Mouse (Mus musculus) induced T-regulatory cell, adult 2 months (primary cell): ENCODE results near the gene Nos1ap.

Experiments
- DNase-seq: peaks from one replicate; pipeline ENCODE4 v3.0.0-alpha.2; 2012; ENCODE audit warnings: low read depth

The Nos1ap gene

DNA sequence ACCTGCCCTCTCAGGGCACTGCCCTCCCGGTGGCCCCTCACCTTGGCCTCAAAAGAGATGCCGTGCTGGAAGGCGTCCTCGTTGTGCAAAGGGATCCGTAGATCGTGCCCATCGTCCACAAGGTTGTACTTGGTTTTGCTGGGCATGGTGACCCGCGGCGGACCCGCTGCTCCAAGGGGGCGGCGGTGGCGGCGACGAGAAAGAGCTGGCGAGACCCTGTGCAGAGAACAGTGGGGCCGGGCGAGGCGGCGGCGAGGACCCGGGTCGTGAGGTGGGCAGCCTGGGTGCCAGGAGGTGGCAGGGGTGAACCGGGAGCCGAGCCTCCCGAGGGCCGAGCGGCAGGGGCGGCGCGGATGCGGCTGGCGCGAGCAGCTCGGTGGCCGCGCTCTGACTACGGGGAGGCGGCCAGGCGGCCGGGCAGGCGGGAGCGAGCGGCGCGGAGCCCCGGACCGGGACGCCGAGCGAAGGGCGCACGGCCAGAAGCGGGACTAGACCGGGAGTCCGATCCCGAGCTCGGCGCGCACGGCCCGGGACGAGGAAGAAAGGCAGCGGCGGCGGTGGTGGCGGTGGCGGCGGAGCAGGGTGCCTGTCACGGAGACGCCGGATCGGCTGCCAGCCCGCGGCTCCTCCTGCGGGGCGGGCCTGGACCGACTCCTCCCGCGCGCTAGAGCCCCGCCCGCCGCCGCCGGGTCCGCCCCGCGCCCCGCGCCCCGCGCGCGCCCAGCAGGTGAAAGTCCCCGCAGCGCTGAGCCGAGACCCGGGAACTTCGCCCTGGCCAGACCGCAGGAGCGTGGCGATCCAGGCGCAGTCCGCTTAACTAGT, at the start of gene Nos1ap:
TSS of gene Nos1ap (minus strand) at position 643 of the 822 bp plus-strand sequence.
- peak; percentile 50 for DNase-seq

DNA sequence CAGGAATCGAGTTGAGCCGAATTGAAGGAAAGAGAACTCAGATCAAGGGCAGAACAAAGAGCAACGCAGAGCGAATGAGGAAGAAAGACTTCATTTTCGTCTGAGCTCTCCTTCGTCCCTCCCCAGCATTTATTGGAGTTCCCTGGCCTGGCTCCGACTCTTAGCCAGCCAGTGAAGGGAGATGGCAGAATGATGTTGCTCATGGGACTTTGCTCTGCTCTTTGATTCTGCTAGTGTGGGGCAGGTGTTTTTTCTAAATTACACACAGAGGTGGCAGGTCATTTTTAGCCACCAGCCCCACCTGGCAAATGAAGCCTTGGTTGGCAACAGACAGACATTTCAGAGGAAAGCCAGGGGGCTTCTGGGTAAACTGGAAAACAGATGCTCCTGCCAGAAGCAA, 49.3 kb upstream of the Nos1ap start:
- no peak for DNase-seq

DNA sequence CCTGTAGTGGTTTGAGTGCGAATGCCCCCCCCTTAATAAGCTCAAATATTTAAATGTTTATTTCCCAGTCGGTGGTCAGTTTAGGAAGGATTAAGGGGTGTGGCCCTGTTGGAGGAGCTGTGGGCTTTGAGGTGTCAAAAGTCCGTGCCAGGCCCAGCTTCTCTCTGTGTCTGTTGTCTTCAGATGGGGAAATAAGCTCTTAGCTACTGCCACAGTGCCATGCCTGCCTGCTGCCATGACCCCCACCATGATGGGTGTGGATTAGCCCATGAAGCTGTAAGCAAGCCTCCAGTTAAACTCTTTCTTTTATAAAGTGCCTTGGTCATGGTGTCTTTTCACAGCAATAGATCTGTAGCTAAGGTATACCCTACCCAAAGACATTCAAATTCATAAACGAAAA, 43.2 kb upstream of the Nos1ap start:
- peak; percentile 8 for DNase-seq

DNA sequence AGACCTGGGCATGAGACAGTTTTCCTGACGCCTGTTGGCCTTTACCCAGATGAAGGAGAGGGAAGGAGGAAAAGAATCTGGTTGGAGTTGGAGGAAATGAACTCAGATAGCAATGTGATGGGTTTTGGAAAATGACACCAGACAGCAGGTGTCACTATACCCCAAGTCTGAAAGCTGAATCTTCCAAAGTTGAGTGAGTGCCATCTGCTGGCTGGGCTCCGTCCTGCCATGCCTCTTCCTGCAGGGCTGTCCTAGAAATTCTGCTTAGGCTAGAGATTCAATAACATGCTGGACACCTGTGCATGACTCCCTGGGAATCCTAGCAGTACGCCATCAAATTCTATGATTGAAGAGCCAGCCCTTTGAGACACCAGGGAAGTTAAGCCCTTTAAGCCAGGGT, 42.7 kb upstream of the Nos1ap start:
- peak; percentile 79 for DNase-seq

DNA sequence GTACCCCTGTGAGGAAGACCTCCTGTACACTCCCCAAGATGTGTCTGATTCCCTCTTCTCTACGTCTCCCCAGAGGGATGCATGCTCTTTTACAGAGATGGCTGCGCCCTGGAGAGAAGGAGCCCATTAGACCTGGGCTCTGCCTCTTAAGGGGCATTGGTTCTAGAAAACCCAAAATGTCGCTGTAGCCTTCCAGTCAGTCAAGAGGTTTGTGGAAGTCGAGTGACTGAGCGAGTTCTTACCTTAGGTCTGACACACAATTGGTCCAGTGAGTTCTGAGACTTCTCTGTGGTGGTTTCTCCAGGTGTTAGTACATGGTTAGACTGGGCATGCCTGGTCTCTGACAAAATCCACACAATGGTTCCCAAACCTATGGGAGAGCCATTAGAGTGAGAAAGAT, 41.9 kb upstream of the Nos1ap start:
- DNase-seq = no peak

DNA sequence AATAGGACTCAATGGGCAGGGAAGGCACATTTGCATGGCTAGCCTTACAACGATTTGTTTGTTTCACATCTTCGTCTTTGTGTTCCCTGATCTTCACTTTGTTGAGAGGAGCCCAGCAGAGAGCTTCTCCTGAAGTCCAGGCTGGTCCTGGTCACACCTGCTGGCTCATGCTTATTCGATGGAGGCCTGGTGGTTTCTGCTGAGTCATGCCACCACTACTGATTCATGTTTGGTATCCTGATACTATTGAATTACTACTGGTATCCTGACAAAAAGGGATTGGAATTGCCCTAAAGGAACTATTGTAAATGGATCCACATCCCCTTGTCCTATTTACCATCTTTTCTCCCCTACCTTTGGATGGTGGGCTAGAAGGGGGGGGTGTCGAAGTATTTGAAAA, 40.8 kb upstream of the Nos1ap start:
- DNase-seq = no peak

DNA sequence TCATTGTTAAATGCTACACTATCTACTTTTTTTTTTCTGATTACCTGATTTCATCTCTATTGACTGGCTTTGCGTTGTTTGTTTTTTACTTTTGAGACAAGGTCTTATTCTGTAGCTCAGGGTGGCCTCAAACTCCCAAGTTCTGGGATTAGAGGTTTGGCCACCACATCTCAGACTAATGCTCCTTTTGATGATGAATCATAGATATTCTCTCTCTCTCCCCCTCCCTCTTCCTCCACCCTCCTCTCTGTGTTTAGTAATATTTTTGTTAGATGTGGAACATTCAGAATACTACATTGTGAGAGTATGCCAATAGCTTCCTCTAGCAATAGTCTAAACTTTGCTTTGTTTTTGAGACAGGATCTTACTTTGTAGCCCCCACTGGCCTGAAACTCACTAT, 33.8 kb upstream of the Nos1ap start:
- DNase-seq = no peak

DNA sequence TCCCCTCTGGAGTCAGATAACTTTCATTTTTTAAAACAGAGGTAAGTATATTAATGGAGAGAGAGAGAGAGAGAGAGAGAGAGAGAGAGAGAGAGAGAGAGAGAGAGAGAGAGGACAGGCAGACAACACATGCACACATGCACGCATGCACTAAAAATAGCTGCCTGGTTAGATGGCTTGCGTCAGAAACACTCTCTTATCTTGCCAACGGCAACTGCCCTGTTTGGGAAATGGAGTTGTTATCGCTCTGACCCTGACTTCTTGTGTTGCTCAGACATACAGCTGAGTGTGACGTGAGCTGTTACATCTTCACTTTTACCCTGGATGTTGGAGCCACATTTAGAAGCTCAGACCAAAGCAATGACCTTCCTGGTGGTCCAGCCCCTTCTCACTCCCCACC, 33.3 kb upstream of the Nos1ap start:
- DNase-seq = no peak

DNA sequence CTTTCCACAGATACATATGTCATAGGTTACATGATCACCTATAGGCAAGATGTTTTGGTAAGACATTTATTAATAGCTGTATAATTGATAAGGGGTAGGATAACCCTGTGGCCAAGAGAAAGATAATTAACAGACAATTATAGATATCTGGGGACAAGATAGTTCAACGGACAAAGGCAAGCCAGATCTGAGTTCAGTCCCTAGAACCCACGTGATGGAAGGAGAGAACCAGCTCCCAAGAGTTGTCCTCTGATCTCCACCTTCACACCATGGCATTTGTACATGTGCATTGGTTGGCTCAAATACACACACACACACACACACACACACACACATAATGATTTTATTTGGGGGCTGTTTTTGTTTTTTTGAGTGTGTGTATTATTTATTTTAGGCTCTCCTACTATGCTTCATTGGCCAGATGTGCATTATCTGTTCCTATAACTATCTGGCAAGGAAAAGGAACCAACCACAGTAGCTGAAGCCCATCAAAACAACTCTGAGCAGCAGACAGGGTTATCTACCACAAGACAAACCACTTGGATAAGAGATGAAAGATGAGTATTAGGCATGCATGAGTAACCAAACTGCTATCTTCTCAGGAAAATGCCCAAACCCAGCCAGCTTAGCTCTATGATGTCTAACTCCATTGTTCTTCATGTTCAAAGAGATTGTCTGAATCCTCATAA, 30.2 kb upstream of the Nos1ap start:
- no peak for DNase-seq

DNA sequence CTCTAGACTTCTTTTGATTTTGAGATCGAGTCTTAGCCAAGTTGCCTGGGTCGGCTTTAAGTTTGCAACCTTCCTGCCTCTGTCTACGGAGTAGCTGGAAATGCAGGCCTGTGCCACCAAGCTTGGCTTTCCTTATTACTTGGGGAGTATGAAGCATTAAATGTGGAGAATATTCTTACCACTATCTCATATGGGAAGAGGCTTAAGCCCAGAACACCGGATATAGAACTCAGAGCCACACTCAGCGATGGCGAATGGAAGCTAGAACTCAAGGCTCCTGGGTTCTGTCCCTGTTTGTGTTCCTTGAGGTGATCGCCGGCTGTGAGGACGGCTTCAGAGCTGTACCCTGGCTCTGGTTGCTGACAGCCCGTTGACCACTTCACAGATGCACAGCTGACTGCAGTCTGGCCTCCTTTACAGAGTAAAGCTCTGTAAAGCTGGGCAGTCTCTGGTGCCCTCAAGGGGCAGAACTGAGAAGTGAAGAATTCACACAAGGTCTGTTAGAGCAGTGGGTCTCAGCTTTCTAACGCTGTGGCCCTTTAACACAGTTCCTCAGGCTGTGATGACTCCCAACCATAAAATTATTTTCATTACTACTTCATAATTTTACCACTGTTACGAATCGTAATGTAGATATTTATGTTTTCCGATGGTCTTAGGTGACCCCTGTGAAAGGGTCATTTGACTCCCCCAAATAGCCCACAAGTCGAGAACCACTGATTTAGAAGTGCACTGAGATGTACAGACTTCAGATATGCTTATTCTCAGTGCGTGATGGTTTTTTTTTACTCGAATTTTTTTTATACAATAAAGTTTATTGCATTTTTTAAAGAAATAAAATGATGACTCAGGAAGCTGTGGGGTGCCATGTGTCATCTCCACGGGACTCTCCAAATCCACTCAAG, 23.6 kb upstream of the Nos1ap start:
- DNase-seq = no peak

DNA sequence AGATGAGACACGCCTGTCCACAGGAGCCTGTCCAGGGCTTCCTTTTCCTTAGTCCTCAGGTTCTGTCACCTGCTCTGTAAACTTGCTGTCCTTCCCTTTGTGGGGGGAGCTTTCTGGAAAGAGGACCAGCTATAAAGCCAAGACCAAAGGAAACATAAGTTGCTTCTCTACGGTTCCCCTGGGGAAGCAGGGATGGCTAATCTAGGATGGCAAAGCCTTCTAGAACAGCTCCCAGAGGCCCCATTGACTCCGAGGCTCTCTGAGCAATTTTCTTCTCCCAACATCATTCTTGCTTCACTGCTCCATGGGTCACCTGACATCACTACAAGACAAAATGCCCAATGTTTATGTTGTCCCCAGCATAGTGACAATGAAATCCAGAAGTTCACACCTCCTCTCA, 22.0 kb upstream of the Nos1ap start:
- no peak for DNase-seq

DNA sequence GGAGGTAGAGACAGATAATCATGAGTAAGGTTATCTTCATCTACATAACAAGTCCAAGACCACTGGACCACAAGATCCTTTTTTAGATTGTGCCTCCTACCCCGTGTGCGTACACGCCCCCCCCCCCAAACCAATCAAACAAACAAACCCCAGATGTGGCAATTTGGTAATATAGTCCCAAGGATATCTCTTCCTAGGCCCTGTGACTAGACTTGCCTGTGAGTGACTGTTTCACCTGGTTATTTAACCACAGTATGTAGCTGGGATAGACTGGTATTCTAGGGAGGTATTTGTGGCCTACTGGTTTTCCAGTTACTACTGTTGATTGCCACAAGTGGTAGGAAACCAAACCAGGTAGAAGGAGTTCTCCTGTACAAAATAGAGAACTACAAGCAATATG, 21.0 kb upstream of the Nos1ap start:
- DNase-seq = no peak

DNA sequence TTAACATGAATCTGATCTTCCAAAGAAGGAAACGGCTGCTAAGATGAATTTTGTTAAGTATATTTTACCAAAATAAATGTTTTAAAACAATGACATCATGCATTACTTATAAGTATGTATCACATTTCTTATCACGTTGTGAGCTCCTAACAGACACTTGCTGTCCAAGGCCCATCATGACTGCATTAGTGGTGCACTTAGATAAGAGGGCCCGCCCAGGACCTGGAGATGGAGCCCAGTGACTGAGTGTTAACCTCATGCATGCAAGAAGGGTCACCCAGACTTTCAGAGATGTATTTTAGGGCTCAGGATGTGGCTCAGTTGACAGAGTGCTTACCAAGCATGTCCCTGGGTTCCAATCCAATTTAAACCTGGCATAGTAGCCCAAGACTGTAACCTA, 20.6 kb upstream of the Nos1ap start:
- DNase-seq = no peak

DNA sequence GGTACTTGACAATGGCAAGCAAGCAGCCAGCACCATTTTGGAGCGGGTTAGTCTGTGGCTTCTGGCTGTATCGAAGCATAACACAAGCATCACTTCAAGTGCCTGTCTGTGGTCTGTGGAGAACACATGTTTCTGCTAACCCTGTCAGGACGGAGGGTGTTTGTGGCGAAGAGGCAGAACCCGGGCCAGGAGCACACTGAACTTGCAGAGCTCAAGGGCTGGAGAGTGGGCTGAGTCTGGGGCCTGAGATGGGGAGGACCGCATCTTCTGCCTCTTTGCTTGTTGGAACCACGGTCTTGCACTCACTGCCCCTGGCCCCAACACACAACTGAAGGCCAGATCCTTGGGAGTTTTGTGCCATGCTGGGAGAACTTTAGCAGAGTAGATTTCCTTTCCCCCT, 20.2 kb upstream of the Nos1ap start:
- no peak for DNase-seq

DNA sequence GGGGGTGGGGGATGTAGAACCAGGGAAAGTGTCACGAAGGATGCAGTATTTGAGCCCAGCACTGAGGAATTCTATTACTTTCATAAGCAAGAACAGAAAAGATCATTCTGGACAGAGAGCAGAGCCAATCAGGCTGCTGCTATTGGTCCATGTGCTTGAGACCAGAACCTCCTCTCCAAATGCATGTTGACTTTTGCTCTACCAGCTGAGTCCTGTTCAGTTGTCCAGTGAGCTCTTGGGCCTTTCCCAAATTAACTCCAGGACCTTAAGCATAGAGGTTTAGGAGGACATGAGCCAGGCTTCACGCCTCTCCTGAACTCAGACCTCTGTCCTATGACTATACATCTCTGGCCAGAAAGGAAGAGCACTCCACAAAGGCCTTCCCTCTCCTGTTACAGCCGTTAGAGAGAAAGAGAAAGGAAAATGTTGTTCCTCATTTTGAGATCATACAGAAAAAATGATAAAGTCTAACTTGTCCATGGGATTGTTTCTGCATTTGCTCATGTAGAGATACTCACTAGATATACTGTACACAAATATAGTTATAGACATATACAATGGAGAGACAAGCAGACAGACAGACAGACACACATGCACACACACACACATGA, 18.9 kb upstream of the Nos1ap start:
- DNase-seq = no peak

DNA sequence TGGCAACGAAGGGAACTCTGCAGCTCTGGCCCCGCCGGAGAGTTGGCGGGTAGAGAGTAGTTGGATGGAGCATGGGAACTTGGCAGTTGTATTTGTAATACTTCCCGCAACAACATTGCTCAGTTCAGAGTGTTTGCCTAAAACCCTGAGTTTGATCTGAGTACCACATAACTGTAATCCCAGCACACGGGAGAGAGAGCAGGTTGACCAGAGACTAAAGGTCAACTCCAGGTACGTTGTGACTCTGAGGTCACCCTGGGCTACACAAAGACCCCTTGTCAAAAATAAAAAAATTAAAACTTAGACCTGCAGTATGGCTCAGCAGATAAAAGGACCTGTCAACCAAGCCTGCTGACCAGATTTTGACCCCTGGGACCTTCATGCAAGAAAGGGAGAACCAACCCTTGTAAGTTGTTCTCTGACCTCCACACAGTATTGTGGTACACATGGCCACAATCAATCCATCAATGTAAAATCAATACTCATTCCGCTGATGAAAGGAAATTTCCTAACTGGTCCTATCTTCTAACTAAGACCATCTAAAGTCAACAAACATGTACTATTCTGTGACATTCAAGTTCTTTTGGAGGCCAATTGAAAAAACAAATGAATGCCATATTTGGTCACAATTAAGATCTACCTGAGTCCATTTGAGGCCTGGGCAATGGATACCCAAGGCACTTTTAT, 17.7 kb upstream of the Nos1ap start:
- no peak for DNase-seq

DNA sequence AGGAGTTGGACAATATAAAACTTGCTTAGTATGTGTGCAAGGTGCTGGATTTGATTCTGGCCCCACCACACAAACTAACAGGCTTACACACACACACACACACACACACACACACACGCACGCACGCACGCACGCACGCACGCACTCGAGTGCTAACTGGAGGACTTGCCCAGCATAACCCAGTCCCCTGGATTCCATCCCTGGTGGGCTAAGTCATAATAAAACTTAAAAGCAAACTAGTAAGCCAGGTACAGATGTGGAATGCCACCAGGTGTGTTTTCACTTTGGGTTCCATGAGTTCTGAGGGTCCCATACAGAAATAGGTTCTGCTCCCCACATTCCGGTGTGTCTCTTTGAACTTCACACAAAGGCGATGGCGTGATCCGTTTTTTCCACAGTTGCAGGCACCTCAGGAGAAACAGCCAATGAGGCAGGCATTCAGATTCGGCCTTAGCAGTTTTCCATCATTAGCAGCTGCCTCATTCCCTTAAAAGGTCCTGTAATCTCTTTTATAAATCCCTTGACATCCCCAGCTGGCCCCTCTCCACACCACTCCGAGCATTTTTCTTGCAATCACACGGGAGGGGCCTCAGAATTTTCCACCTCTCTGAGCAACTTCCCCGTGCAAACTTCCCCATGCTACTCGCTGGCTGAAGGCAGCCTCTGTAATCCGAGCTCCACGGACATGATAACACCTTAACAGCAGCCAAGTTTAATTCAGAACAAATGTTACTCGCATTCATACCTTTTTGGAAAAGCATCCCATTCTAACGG, 15.8 kb upstream of the Nos1ap start:
- no peak for DNase-seq

DNA sequence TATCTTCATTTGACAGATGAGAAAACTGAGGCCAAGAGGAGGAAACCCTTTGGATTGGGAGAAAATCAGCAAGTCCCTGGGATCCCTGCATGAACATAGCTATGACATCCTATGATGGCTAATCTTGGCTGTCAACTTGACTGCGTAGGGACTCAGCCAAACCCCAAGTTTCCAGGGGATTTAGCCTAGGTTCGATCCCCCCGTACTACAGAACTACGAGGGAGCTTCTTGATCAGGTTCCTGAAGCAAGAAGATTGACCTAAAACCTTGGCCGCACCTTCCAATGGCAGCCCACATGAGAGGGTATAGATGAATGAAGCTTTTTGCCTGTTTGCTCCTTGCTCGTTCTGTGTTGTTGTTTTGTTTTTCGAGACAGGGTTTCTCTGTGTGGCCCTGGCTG, 4.9 kb upstream of the Nos1ap start:
- DNase-seq = no peak

DNA sequence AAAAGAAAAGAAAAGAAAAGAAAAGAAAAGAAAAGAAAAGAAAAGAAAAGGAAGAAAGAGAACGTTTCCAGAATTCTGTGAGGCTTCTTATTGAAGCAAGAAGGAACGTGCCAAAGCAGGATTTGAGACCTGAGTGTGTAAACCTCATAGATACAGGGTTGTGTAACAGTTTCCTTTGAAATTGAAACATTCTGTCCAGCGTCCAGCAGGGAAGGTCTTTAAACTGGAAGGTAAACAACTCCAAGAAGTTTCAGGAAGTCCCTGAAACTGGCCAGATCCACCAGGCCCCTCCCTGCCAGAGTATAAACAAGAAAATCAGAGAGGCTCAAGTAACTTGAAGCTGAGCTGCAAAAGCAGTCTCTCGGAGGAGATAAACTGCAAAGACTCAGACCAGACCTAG, 870 bp upstream of the Nos1ap start:
- DNase-seq = no peak

DNA sequence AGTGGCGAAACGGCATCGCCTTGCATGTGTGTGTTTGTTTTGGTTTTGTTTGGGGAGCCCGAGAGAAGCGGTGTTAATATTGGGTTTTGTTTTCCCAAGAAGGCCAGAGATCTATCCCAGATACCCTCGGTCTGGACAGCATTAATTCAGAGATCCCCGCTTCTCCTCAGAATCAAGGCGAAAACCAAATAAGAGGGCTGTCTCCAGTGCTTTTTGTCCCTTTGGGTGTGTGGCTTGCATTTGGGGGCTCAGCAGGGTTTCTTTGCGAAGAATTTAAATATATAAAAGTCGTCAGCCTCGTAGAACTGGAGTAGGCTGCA, 340 bp upstream of the Nos1ap start:
- DNase-seq = no peak

DNA sequence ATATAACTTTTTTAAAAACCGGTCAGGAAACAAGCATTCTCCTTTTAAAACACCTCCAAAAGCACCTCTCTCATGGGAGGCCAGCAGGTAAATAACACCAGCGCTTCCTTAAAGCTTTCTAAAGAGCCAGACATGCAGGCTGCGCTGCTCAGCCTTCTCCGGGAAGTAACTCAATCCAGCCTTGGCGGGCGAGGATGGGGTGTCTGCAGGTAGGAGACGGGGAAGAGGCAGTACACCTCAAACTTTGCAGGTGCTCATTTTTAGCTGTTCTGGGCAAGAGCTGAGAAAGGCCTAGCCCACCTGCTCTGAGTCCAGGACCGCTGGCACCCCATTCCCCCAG, 812 bp downstream of the Nos1ap start:
- peak; percentile 3 for DNase-seq
